Mouse (Mus musculus): ENCODE results near the gene Strap. TPM values are rescaled to one million over a fixed set of nuclear protein-coding genes. Genes with fewer than 3 reads are reported as not detected.

Strap gene
- polyA plus RNA-seq, 1 experiment from 2014 or later, result 193 TPM

DNA sequence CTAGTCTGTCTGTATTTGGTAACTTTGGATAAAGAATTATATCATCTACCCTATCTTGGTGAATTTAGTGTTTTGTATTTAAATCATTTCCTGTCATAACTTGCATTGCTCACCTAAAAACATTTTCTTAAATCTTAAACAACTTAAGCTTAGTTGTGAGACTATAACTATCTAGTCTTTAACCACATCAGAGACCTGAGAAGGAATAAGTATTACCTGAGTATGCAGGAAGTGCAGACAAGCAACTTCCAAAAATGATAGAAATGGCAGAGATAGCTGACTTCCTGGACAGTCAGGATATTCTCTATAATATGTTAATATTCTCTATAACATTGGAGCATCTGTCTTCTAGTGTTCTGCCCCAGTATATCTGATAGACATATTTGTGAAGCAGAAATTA is 31.3 kb downstream of the Strap start:
- Histone ChIP-seq H3K4me1 (ENCODE audit: insufficient read depth) (no peaks in the 10 kb centered on the region), H3K27ac (ENCODE audit: low read depth) (no peak overlapping the region), H3K36me3 (ENCODE audit: insufficient read depth) (no peaks in the 10 kb centered on the region), H3K4me3 (ENCODE audit: low read depth, low read length) (no peak overlapping the region), H3K27me3 (ENCODE audit: insufficient read depth, low read length) (no peaks in the 10 kb centered on the region), H3K4me2 (no peak overlapping the region), H3K9me3 (ENCODE audit: low read depth, low read length) (no peaks in the 10 kb centered on the region), H3K9ac (no peak overlapping the region)
- ATAC-seq (ENCODE audit: insufficient read depth), result no peak
- no peak for TF ChIP-seq CTCF (IDR thresholded peaks at IDR 0.05; ENCODE audit: low read depth)
- DNase-seq, result no peak

DNA sequence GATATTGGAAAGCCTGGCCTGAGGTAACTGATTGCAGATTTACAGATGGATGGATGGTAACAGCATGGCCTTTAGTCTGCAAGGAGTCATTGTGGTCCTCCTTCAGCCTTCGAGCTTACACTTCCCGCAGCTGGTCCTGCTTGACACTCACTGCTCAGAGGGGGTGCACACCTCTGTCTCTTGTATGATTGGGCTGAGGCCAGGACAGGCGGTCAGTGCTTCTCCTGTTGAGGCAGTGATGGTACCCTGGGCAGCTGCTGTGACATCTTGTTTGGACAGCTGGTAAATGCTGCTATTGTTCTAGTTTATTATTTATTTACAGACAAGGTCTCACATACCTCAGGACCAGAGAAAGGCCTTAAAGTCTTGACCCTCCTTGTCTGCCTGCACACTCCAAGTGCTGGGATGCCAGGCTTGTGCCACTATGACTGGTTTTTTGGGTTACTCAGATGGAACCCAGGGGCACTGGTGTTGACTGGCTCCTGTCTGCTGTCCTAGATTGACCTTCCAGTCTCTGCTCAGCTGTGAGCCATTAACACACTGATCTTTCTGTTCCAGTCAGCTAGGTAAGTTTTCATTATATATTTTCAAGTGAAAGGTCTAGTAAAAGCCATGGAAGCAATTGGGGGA is 36.9 kb downstream of the Strap start:
- no peak for TF ChIP-seq CTCF (IDR thresholded peaks at IDR 0.05; ENCODE audit: low read depth)
- Histone ChIP-seq H3K4me2 (no peak overlapping the region), H3K9me3 (ENCODE audit: low read depth, low read length) (no peaks in the 10 kb centered on the region), H3K4me1 (ENCODE audit: insufficient read depth) (no peaks in the 10 kb centered on the region), H3K36me3 (ENCODE audit: insufficient read depth) (no peaks in the 10 kb centered on the region), H3K9ac (no peak overlapping the region), H3K27ac (ENCODE audit: low read depth) (no peak overlapping the region), H3K27me3 (ENCODE audit: insufficient read depth, low read length) (no peaks in the 10 kb centered on the region), H3K4me3 (ENCODE audit: low read depth, low read length) (no peak overlapping the region)
- ATAC-seq (ENCODE audit: insufficient read depth), result no peak
- 42% methylated on average over 3 of the region's 3 CpGs for WGBS
- DNase-seq, result no peak

DNA sequence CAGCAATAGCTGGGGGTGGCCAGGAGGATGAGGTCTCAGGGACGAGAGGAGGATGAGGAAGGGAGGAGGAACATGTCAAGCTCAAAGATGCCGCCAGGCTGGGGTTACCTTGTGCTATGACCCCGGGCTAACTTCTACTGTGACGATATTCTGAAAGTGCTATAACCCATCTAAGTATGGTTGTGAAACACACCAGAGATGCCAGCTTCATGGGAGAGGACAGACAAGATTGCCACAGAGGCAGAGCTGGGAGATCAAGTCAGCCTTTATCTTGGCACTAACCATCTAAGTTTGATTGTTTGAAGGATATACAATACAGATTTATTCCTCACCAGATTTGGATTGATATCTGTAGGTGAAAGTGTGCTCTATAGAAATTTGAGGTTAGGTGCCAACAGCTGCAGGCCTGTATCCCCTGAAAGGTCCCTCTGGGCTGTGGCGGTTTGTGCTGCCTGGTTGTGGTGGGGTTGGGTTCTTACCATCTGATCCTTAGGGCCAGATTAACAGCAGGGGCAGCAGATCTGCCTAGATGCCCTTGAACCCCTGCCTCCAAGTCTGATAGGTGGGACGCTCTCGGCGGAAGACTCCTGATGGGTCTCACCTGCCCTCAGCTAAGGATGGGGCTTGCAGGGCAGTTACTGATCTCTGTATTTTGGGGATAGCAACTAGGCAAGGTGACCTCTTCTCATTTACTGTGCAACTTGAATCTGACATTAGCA is 38.2 kb downstream of the Strap start:
- H3K27me3 ChIP-seq (ENCODE audit: insufficient read depth, low read length), result no peaks in the 10 kb centered on the region
- H3K4me2 ChIP-seq, result no peak overlapping the region
- H3K36me3 ChIP-seq (ENCODE audit: insufficient read depth), result no peaks in the 10 kb centered on the region
- no peaks in the 10 kb centered on the region for H3K4me1 ChIP-seq (ENCODE audit: insufficient read depth)
- H3K9me3 ChIP-seq (ENCODE audit: low read depth, low read length), result no peaks in the 10 kb centered on the region
- H3K9ac ChIP-seq, result no peak overlapping the region
- DNase-seq, result no peak
- TF ChIP-seq CTCF (IDR thresholded peaks at IDR 0.05; ENCODE audit: low read depth), result no peak
- no peak overlapping the region for H3K4me3 ChIP-seq (ENCODE audit: low read depth, low read length)
- H3K27ac ChIP-seq (ENCODE audit: low read depth), result no peak overlapping the region
- WGBS, result 90% methylated on average over 8 of the region's 8 CpGs
- no peak for ATAC-seq (ENCODE audit: insufficient read depth)

GRCm38 (mm10) chr6:137773637-137774028 is 38.8 kb downstream of the Strap start:
- Histone ChIP-seq H3K4me2 (no peak overlapping the region), H3K4me3 (ENCODE audit: low read depth, low read length) (no peak overlapping the region), H3K36me3 (ENCODE audit: insufficient read depth) (no peaks in the 10 kb centered on the region), H3K9ac (no peak overlapping the region), H3K27ac (ENCODE audit: low read depth) (no peak overlapping the region), H3K4me1 (ENCODE audit: insufficient read depth) (no peaks in the 10 kb centered on the region), H3K9me3 (ENCODE audit: low read depth, low read length) (no peaks in the 10 kb centered on the region), H3K27me3 (ENCODE audit: insufficient read depth, low read length) (no peaks in the 10 kb centered on the region)
- 81% methylated on average over 6 of the region's 6 CpGs for WGBS
- no peak for DNase-seq
- no peak for TF ChIP-seq CTCF (IDR thresholded peaks at IDR 0.05; ENCODE audit: low read depth)
- no peak for ATAC-seq (ENCODE audit: insufficient read depth)

- Histone ChIP-seq H3K4me2 (no peak overlapping the region), H3K36me3 (ENCODE audit: insufficient read depth) (no peaks in the 10 kb centered on the region), H3K27me3 (ENCODE audit: insufficient read depth, low read length) (no peaks in the 10 kb centered on the region), H3K9me3 (ENCODE audit: low read depth, low read length) (no peaks in the 10 kb centered on the region), H3K27ac (ENCODE audit: low read depth) (no peak overlapping the region), H3K4me3 (ENCODE audit: low read depth, low read length) (no peak overlapping the region), H3K4me1 (ENCODE audit: insufficient read depth) (no peaks in the 10 kb centered on the region), H3K9ac (no peak overlapping the region)
- TF ChIP-seq CTCF (IDR thresholded peaks at IDR 0.05; ENCODE audit: low read depth), result no peak
- no peak for ATAC-seq (ENCODE audit: insufficient read depth)
- WGBS, result 82% methylated on average over 13 of the region's 13 CpGs
- no peak for DNase-seq
Measured at GRCm38 (mm10) chr6:137774166-137774565, 39.3 kb downstream of the Strap start.

DNA sequence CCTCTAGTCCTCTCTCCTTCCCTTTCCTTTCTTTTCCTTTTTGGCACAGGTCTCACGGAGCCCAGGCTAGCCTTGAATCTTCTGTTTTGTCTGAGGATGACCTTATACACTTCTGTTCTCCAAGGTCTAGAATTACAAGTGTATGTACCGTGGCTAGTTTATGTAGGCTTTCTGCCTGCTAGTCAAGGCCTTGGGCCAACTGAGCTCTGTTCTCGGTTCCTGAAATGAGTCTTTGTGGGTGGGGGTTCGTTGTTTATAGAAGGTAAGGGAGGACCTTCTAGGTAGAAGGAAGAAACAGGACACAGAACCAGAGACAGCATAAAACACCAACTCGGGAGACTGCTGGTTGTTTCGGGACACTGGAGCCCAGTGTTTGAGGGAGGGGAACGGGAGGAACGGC is 40.3 kb downstream of the Strap start:
- Histone ChIP-seq H3K36me3 (ENCODE audit: insufficient read depth) (no peaks in the 10 kb centered on the region), H3K4me1 (ENCODE audit: insufficient read depth) (no peaks in the 10 kb centered on the region), H3K9ac (no peak overlapping the region), H3K27ac (ENCODE audit: low read depth) (no peak overlapping the region), H3K4me2 (no peak overlapping the region), H3K9me3 (ENCODE audit: low read depth, low read length) (no peaks in the 10 kb centered on the region), H3K27me3 (ENCODE audit: insufficient read depth, low read length) (no peaks in the 10 kb centered on the region), H3K4me3 (ENCODE audit: low read depth, low read length) (no peak overlapping the region)
- TF ChIP-seq CTCF (IDR thresholded peaks at IDR 0.05; ENCODE audit: low read depth), result no peak
- 86% methylated on average over 8 of the region's 8 CpGs for WGBS
- DNase-seq (no peak), ATAC-seq (ENCODE audit: insufficient read depth) (no peak)

DNA sequence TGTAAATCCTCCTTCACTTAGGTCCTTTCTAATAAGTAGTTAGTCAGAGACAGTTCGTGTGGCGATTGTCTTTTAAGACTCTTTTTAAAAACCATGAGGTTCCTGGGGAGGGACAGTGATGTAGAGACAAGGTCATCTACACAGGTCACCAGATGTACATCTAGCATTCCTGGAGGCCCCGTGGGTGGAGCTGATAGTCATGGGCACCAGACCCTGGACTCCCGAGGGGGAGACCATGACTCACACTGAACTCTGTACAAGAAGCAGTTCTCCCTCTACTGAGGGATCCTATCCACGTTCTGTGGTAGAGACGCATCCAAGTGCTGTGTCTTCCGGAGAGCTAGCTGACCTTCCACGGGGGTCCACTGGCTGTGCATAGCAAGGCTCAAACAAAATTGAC is 42.1 kb downstream of the Strap start:
- H3K36me3 ChIP-seq (ENCODE audit: insufficient read depth), result no peaks in the 10 kb centered on the region
- H3K27ac ChIP-seq (ENCODE audit: low read depth), result no peak overlapping the region
- H3K4me3 ChIP-seq (ENCODE audit: low read depth, low read length), result no peak overlapping the region
- H3K27me3 ChIP-seq (ENCODE audit: insufficient read depth, low read length), result no peaks in the 10 kb centered on the region
- TF ChIP-seq CTCF (IDR thresholded peaks at IDR 0.05; ENCODE audit: low read depth), result no peak
- no peak overlapping the region for H3K4me2 ChIP-seq
- ATAC-seq (ENCODE audit: insufficient read depth) (no peak), DNase-seq (no peak)
- H3K9ac ChIP-seq, result no peak overlapping the region
- 68% methylated on average over 8 of the region's 8 CpGs for WGBS
- H3K4me1 ChIP-seq (ENCODE audit: insufficient read depth), result no peaks in the 10 kb centered on the region
- no peaks in the 10 kb centered on the region for H3K9me3 ChIP-seq (ENCODE audit: low read depth, low read length)

All from lung, embryonic 14.5 days (tissue).